Mouse (Mus musculus) forebrain, embryonic 16.5 days (tissue): Measurements from ENCODE around the gene Prss32. TPM values are rescaled to one million over a fixed set of nuclear protein-coding genes. Genes with fewer than 3 reads are reported as not detected.

ENCODE experiments used
- ATAC-seq: fragments of 200-750 bp; cut with Nextera tagmentation; 2 replicates; pipeline ENCODE4 v1.8.0; 2017; ENCODE audit warnings: mild to moderate bottlenecking, moderate library complexity
- H3K27ac ChIP-seq: fragments of 300-500 bp; sonication (generic); 2 replicates; pipeline ENCODE4 v1.5.1; 2014; ENCODE audit warnings: low read length, control low read depth
- H3K27me3 ChIP-seq: fragments of 300-500 bp; sonication (generic); replicated peaks from 2 replicates; pipeline ENCODE4 v1.6.1; 2014; ENCODE audit warnings: low read length; ENCODE audit not compliant: control insufficient read depth, insufficient read depth
- H3K36me3 ChIP-seq: fragments of 300-500 bp; sonication (generic); 2 replicates; pipeline ENCODE4 v1.6.1; 2014; ENCODE audit not compliant: control insufficient read depth, insufficient read depth
- H3K4me1 ChIP-seq: fragments of 300-500 bp; sonication (generic); replicated peaks from 2 replicates; pipeline ENCODE4 v1.6.1; 2014; ENCODE audit warnings: low read length; ENCODE audit not compliant: control insufficient read depth, insufficient read depth
- H3K4me2 ChIP-seq: fragments of 300-500 bp; sonication (generic); 2 replicates; pipeline ENCODE4 v1.6.1; 2014; ENCODE audit warnings: mild to moderate bottlenecking, low read length, control low read depth
- H3K4me3 ChIP-seq: fragments of 300-500 bp; sonication (generic); replicated peaks from 2 replicates; pipeline ENCODE4 v1.5.1; 2014; ENCODE audit warnings: mild to moderate bottlenecking, low read length, control low read depth
- H3K9ac ChIP-seq: fragments of 300-500 bp; sonication (generic); replicated peaks from 2 replicates; pipeline ENCODE4 v1.6.1; 2014; ENCODE audit warnings: low read depth, low read length, control low read depth
- H3K9me3 ChIP-seq: fragments of 300-500 bp; sonication (generic); 2 replicates; pipeline ENCODE4 v1.6.1; 2016; ENCODE audit warnings: low read length; ENCODE audit not compliant: control insufficient read depth
- WGBS: fragments of 180-500 bp; shearing (Covaris S2); extraction: QIAGEN DNeasy Blood & Tissue Kit; methylation state at CpG from one replicate; pipeline ENCODE4 v1.1.7; 2014; 5-methylcytosine and 5-hydroxymethylcytosine counted together
- polyA plus RNA-seq: library from polyadenylated mRNA; unstranded; fragments of >200 nt; fragmentation: Nextera tagmentation; extraction: Ambion mirVana; gene quantifications from 2 replicates; pipeline ENCODE4 v1.2.1, GENCODE M21; 2015

Gene Prss32
- polyA plus RNA-seq: not detected in 2 replicates

DNA sequence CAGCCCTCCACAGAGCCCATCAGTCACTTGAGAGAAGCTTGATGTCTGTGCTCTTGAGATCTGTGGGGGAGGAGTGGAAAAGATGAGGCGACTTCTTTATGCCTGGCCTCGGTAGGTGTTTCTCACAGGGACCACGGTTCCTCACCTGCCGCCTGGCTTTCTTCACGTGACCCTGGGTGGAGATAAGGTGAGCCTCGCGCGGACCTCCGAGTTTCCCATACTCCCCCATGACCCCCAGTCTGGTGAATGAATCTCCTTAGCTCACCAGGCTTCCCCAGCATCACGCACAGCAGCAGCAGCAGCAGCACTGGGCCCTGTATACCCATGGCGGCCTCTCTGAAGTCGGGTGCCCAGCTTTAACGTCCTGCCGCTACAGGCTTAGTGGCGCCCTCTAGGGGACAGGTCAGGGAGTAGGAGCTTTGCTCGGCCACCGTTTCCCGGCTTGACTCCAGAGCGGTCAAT is at the start of gene Prss32, which contains the start of gene Prss41:
TSS of gene Prss32 (plus strand) at position 44 of the 462 bp plus-strand sequence.
TSS of gene Prss41 (minus strand) at position 361 of the 462 bp plus-strand sequence.
- Histone ChIP-seq H3K9ac (no peak within 1 kb of the TSS), H3K9me3 (no peaks in the 10 kb centered on the region), H3K36me3 (no peaks in the 10 kb centered on the region), H3K27ac (no peak within 1 kb of the TSS), H3K4me1 (no peaks in the 10 kb centered on the region), H3K27me3 (no peaks in the 10 kb centered on the region), H3K4me3 (no peak within 1 kb of the TSS), H3K4me2 (peak within 1 kb of the TSS; percentile 12; the same call in 1 of the 2 replicates)
- no peak for ATAC-seq
- WGBS: 17% methylated on average over 19 of the region's 19 CpGs

DNA sequence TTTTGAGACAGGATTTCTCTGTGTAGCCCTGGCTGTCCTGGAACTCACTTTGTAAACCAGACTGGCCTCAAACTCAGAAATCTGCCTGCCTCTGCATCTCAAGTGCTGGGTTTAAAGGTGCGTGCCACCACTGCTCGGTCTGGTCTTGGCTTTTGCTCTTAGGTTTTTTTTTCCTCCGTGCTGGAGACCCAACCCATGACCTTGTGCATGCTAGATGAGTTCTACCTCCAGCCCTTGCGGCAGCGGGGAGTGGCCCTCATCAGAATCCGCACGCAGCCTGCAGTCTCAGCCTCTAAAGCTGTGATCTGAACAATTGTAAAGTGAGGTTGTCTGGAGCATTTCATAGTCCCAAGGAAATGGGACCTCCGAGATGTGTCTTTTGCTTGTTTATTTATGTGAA is 48.3 kb upstream of the Prss32 start:
- WGBS: 95% methylated on average over 8 of the region's 8 CpGs
- H3K27ac ChIP-seq: no peak overlapping the region
- H3K4me1 ChIP-seq: peaks cover 11% of the 10 kb centered on the region
- H3K4me2 ChIP-seq: no peak overlapping the region
- no peaks in the 10 kb centered on the region for H3K36me3 ChIP-seq
- no peaks in the 10 kb centered on the region for H3K27me3 ChIP-seq
- no peaks in the 10 kb centered on the region for H3K9me3 ChIP-seq
- no peak overlapping the region for H3K9ac ChIP-seq
- no peak for ATAC-seq
- no peak overlapping the region for H3K4me3 ChIP-seq

- ATAC-seq: no peak
- Histone ChIP-seq H3K36me3 (no peaks in the 10 kb centered on the region), H3K27ac (no peak overlapping the region), H3K9ac (no peak overlapping the region), H3K4me1 (peaks cover 2% of the 10 kb centered on the region; the same call in 1 of the 2 replicates), H3K4me2 (no peak overlapping the region), H3K4me3 (no peak overlapping the region), H3K27me3 (no peaks in the 10 kb centered on the region), H3K9me3 (no peaks in the 10 kb centered on the region)
- 78% methylated on average over 7 of the region's 7 CpGs for WGBS
Observed at GRCm38 (mm10) chr17:23797316-23797715, 46.3 kb upstream of the Prss32 start.

GRCm38 (mm10) chr17:23801627-23802026 is 42.0 kb upstream of the Prss32 start:
- Histone ChIP-seq H3K4me2 (no peak overlapping the region), H3K4me3 (no peak overlapping the region), H3K9me3 (no peaks in the 10 kb centered on the region), H3K9ac (no peak overlapping the region), H3K27me3 (no peaks in the 10 kb centered on the region), H3K4me1 (peaks cover 26% of the 10 kb centered on the region), H3K36me3 (no peaks in the 10 kb centered on the region), H3K27ac (no peak overlapping the region)
- no peak for ATAC-seq
- WGBS: 93% methylated on average over 10 of the region's 10 CpGs

- peak; percentile 99 for ATAC-seq
- 1% methylated on average over 60 of the region's 60 CpGs for WGBS
Observed at GRCm38 (mm10) chr17:23802746-23803365, 40.8 kb upstream of the Prss32 start.

DNA sequence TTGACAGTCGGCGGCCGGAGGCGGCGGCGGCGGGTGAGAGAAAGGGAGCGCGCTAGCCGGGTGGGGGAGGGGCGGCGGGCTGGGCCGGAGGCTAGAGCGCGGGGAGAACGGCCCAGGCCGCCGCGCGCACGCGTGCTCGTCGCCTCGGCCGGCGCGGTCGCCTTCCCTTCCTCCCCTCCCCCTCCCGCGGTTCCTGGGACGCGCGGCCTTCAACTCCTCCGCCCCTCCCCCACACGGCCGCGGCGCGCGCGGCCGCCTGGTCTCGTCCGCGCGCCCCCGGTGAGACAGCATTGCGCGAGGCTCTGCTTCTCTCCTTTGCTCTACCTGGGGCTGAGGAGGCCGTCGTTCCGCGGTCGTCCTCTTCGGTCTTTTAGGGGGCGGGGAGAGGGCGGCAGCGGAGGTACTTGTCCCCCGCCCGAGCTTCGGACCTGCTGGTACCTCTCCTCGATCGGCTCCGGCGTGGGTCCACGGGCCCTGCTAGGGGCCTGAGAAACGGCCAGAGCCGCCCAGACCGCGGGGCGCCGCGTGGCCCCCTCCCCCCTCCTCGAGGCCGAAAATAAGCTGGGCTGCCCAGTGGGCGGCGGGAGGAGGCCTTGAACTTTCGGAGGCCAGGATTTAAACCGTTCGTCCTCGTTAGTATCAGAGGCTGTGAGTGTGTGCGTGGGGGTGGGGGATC is 40.2 kb upstream of the Prss32 start:
- H3K36me3 ChIP-seq: no peaks in the 10 kb centered on the region; the same call in 1 of the 2 replicates
- H3K4me1 ChIP-seq: peaks cover 32% of the 10 kb centered on the region
- peak; percentile 43 for ATAC-seq
- peak overlapping the region; percentile 100 for H3K4me3 ChIP-seq
- H3K27me3 ChIP-seq: no peaks in the 10 kb centered on the region
- under 1% methylated on average over 67 of the region's 83 CpGs for WGBS
- peak overlapping the region; percentile 92 for H3K27ac ChIP-seq
- H3K4me2 ChIP-seq: peak overlapping the region; percentile 94
- peak overlapping the region; percentile 88 for H3K9ac ChIP-seq
- H3K9me3 ChIP-seq: no peaks in the 10 kb centered on the region

More at GRCm38 (mm10) chr17:23802746-23803365, 40.8 kb upstream of the Prss32 start:
- Histone ChIP-seq H3K9me3 (no peaks in the 10 kb centered on the region), H3K27ac (peak overlapping the region; percentile 92), H3K4me3 (peak overlapping the region; percentile 100), H3K4me1 (peaks cover 32% of the 10 kb centered on the region), H3K9ac (peak overlapping the region; percentile 88), H3K4me2 (peak overlapping the region; percentile 68), H3K36me3 (no peaks in the 10 kb centered on the region), H3K27me3 (no peaks in the 10 kb centered on the region)

DNA sequence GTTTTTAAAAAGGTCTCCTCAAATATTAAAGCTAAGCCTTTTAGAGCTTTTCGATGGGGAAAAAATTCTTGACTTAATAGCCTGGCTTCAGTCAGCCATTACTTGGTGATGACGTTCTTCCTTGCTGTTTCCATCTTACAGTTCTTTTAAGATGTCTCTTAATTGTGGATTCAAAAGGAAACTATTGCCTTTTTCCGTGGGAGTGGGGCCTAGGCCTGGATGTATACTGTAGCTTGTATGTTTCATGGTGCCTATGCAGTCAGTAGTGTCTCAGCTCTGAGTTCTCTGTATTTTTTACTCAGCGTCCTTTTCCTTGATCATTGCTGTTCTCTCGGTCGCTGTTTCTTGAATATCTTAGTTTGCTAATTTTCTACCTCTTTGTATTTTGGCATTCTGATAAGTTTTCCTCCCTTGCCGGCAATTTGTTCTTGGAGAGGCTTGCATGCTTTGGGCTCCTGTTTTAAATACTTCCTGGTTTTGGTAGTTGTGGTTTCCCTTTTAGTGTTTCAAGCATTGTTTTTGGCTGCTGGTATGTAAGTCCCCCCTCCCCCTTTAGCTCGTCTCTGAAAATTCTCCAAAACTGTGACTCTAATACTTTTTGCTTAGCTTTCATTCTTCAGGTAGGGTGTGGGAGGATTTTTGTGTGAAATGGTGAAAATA is 39.1 kb upstream of the Prss32 start:
- 1% methylated on average over 8 of the region's 8 CpGs for WGBS
- Histone ChIP-seq H3K9me3 (no peaks in the 10 kb centered on the region), H3K9ac (peak overlapping the region; percentile 88), H3K27me3 (no peaks in the 10 kb centered on the region), H3K27ac (no peak overlapping the region), H3K36me3 (peaks cover 10% of the 10 kb centered on the region), H3K4me2 (peak overlapping the region; percentile 94), H3K4me1 (peaks cover 32% of the 10 kb centered on the region), H3K4me3 (peak overlapping the region; percentile 100)
- ATAC-seq: no peak

DNA sequence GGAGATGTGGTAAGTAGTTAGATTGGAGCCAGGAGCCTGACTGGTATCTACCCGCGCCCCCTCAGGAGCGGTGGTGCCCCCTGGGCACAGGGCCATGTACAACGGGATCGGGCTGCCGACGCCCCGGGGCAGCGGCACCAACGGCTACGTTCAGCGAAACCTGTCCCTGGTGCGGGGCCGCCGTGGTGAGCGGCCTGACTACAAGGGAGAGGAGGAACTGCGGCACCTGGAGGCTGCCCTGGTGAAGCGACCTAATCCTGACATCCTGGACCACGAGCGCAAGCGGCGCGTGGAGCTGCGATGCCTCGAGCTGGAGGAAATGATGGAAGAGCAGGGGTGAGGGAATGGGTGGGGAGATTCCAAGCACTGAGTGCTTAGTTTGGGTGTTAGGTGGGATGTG is 36.8 kb upstream of the Prss32 start:
- Histone ChIP-seq H3K4me1 (peaks cover 32% of the 10 kb centered on the region), H3K36me3 (peaks cover 28% of the 10 kb centered on the region), H3K27ac (no peak overlapping the region), H3K9ac (no peak overlapping the region), H3K4me2 (no peak overlapping the region; the same call in 1 of the 2 replicates), H3K27me3 (no peaks in the 10 kb centered on the region), H3K9me3 (no peaks in the 10 kb centered on the region), H3K4me3 (no peak overlapping the region)
- ATAC-seq: no peak
- WGBS: 81% methylated on average over 25 of the region's 25 CpGs

GRCm38 (mm10) chr17:23807918-23808317 is 35.7 kb upstream of the Prss32 start:
- no peak overlapping the region for H3K4me2 ChIP-seq
- H3K27me3 ChIP-seq: no peaks in the 10 kb centered on the region
- H3K9me3 ChIP-seq: no peaks in the 10 kb centered on the region
- H3K9ac ChIP-seq: no peak overlapping the region
- H3K36me3 ChIP-seq: peaks cover 36% of the 10 kb centered on the region
- H3K4me3 ChIP-seq: no peak overlapping the region
- no peak for ATAC-seq
- WGBS: 96% methylated on average over 3 of the region's 3 CpGs
- H3K27ac ChIP-seq: no peak overlapping the region
- peaks cover 28% of the 10 kb centered on the region for H3K4me1 ChIP-seq
